Mouse (Mus musculus): ENCODE results near the gene Psmb7. TPM values are rescaled to one million over a fixed set of nuclear protein-coding genes. Genes with fewer than 3 reads are reported as not detected.

The Psmb7 gene
- polyA plus RNA-seq, 1 experiment from 2014 or later = 220 TPM

GRCm38 (mm10) chr2:38607716-38608115 is 36.2 kb downstream of the Psmb7 start:
- H3K9me3 ChIP-seq (replicated peaks; ENCODE audit: low read length) = no peaks in the 10 kb centered on the region
- no peak for DNase-seq (ENCODE audit: low spot score)
- 65% methylated on average over 1 of the region's 1 CpGs for WGBS

GRCm38 (mm10) chr2:38600842-38601241 is 43.0 kb downstream of the Psmb7 start:
- Histone ChIP-seq H3K9ac (ENCODE audit: low read depth, low read length) (no peak overlapping the region), H3K27me3 (ENCODE audit: insufficient read depth, low read length) (no peaks in the 10 kb centered on the region), H3K9me3 (replicated peaks; ENCODE audit: low read length) (no peaks in the 10 kb centered on the region), H3K27ac (no peak overlapping the region), H3K4me3 (replicated peaks; ENCODE audit: low read depth, low read length) (no peak overlapping the region), H3K4me1 (replicated peaks; ENCODE audit: insufficient read depth, low read length) (no peaks in the 10 kb centered on the region), H3K4me2 (ENCODE audit: low read length) (no peak overlapping the region), H3K36me3 (ENCODE audit: insufficient read depth, low read length) (no peaks in the 10 kb centered on the region)
- TF ChIP-seq CTCF (IDR thresholded peaks at IDR 0.05; ENCODE audit: low read depth) = no peak
- ATAC-seq (replicated peaks; ENCODE audit: low FRiP score, low read depth) = 0 out of 2 replicates have a peak, but pooled peaks have one; percentile 33
- peak; percentile 55 for DNase-seq (ENCODE audit: low spot score)

More at GRCm38 (mm10) chr2:38607716-38608115, 36.2 kb downstream of the Psmb7 start:
- Histone ChIP-seq H3K4me3 (replicated peaks; ENCODE audit: low read depth, low read length) (no peak overlapping the region), H3K9ac (ENCODE audit: low read depth, low read length) (no peak overlapping the region), H3K36me3 (ENCODE audit: insufficient read depth, low read length) (peaks cover 3% of the 10 kb centered on the region; the same call in 1 of the 2 replicates), H3K4me2 (ENCODE audit: low read length) (no peak overlapping the region), H3K27me3 (ENCODE audit: insufficient read depth, low read length) (no peaks in the 10 kb centered on the region), H3K27ac (no peak overlapping the region), H3K4me1 (replicated peaks; ENCODE audit: insufficient read depth, low read length) (no peaks in the 10 kb centered on the region)
- no peak for TF ChIP-seq CTCF (IDR thresholded peaks at IDR 0.05; ENCODE audit: low read depth)
- ATAC-seq (replicated peaks; ENCODE audit: low FRiP score, low read depth) = no peak

GRCm38 (mm10) chr2:38598395-38598794 is 45.5 kb downstream of the Psmb7 start:
- Histone ChIP-seq H3K9ac (ENCODE audit: low read depth, low read length) (no peak overlapping the region), H3K27me3 (ENCODE audit: insufficient read depth, low read length) (no peaks in the 10 kb centered on the region), H3K9me3 (replicated peaks; ENCODE audit: low read length) (no peaks in the 10 kb centered on the region), H3K27ac (no peak overlapping the region), H3K4me2 (ENCODE audit: low read length) (no peak overlapping the region), H3K4me1 (replicated peaks; ENCODE audit: insufficient read depth, low read length) (no peaks in the 10 kb centered on the region), H3K36me3 (ENCODE audit: insufficient read depth, low read length) (no peaks in the 10 kb centered on the region), H3K4me3 (replicated peaks; ENCODE audit: low read depth, low read length) (no peak overlapping the region)
- 98% methylated on average over 2 of the region's 2 CpGs for WGBS
- TF ChIP-seq CTCF (IDR thresholded peaks at IDR 0.05; ENCODE audit: low read depth) = no peak
- DNase-seq (ENCODE audit: low spot score) (no peak), ATAC-seq (replicated peaks; ENCODE audit: low FRiP score, low read depth) (no peak)

GRCm38 (mm10) chr2:38597896-38598295 is 46.0 kb downstream of the Psmb7 start:
- Histone ChIP-seq H3K27ac (no peak overlapping the region), H3K9ac (ENCODE audit: low read depth, low read length) (no peak overlapping the region), H3K27me3 (ENCODE audit: insufficient read depth, low read length) (no peaks in the 10 kb centered on the region), H3K4me2 (ENCODE audit: low read length) (no peak overlapping the region), H3K9me3 (replicated peaks; ENCODE audit: low read length) (no peaks in the 10 kb centered on the region), H3K4me3 (replicated peaks; ENCODE audit: low read depth, low read length) (no peak overlapping the region), H3K36me3 (ENCODE audit: insufficient read depth, low read length) (no peaks in the 10 kb centered on the region), H3K4me1 (replicated peaks; ENCODE audit: insufficient read depth, low read length) (no peaks in the 10 kb centered on the region)
- ATAC-seq (replicated peaks; ENCODE audit: low FRiP score, low read depth) = no peak
- no peak for DNase-seq (ENCODE audit: low spot score)
- TF ChIP-seq CTCF (IDR thresholded peaks at IDR 0.05; ENCODE audit: low read depth) = peak; percentile 48; the same call in 1 of the 2 replicates
- WGBS = 91% methylated on average over 1 of the region's 1 CpGs

- H3K9me3 ChIP-seq (replicated peaks; ENCODE audit: low read length) = no peaks in the 10 kb centered on the region
- no peak for DNase-seq (ENCODE audit: low spot score)
- no peak overlapping the region for H3K27ac ChIP-seq
- no peak for ATAC-seq (replicated peaks; ENCODE audit: low FRiP score, low read depth)
- H3K27me3 ChIP-seq (ENCODE audit: insufficient read depth, low read length) = no peaks in the 10 kb centered on the region
- no peak overlapping the region for H3K4me2 ChIP-seq (ENCODE audit: low read length)
- no peak for TF ChIP-seq CTCF (IDR thresholded peaks at IDR 0.05; ENCODE audit: low read depth)
- WGBS = 63% methylated on average over 7 of the region's 7 CpGs
- no peak overlapping the region for H3K9ac ChIP-seq (ENCODE audit: low read depth, low read length)
- no peak overlapping the region for H3K4me3 ChIP-seq (replicated peaks; ENCODE audit: low read depth, low read length)
- 0 out of 2 replicates have a peak, but pooled peaks cover 6% of the 10 kb centered on the region for H3K36me3 ChIP-seq (ENCODE audit: insufficient read depth, low read length)
- H3K4me1 ChIP-seq (replicated peaks; ENCODE audit: insufficient read depth, low read length) = no peaks in the 10 kb centered on the region
These were observed 49.0 kb downstream of the Psmb7 start for GRCm38 (mm10) chr2:38594874-38595273.

- H3K4me1 ChIP-seq (replicated peaks; ENCODE audit: insufficient read depth, low read length) = no peaks in the 10 kb centered on the region
- no peak overlapping the region for H3K9ac ChIP-seq (ENCODE audit: low read depth, low read length)
- peak; percentile 64 for TF ChIP-seq CTCF (IDR thresholded peaks at IDR 0.05; ENCODE audit: low read depth)
- no peaks in the 10 kb centered on the region for H3K27me3 ChIP-seq (ENCODE audit: insufficient read depth, low read length)
- WGBS = 58% methylated on average over 6 of the region's 6 CpGs
- DNase-seq (ENCODE audit: low spot score) = peak; percentile 72
- H3K4me2 ChIP-seq (ENCODE audit: low read length) = no peak overlapping the region
- ATAC-seq (replicated peaks; ENCODE audit: low FRiP score, low read depth) = peak; percentile 54; the same call in 1 of the 2 replicates
- H3K36me3 ChIP-seq (ENCODE audit: insufficient read depth, low read length) = 0 out of 2 replicates have a peak, but pooled peaks cover 14% of the 10 kb centered on the region
- no peak overlapping the region for H3K4me3 ChIP-seq (replicated peaks; ENCODE audit: low read depth, low read length)
- no peaks in the 10 kb centered on the region for H3K9me3 ChIP-seq (replicated peaks; ENCODE audit: low read length)
- H3K27ac ChIP-seq = no peak overlapping the region
These were observed 52.0 kb downstream of the Psmb7 start for GRCm38 (mm10) chr2:38591751-38592459.

Data from kidney, postnatal 0 days (tissue).